Mouse (Mus musculus): ENCODE data around the gene Ston1.

Gene Ston1

DNA sequence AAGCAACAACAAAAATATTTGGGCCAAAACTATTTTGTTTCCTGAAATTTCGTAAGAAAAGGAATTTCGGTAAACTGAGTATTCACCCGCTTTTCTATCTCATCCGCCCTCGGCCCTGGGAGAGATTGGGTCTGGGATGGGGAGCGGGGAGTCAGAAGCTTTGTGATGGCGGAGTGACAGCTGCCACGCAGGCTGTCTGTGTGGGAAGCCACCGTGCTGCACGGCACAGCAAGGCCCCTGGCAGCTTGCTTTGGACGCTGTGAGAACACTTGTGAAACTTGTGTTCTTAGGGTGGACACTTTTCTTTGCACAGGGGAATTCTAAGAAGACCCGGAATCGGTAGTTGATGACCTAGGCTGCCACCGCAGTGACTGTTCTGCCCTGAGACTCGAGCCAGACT, 10.1 kb upstream of the Ston1 start:
- no peak for DNase-seq (ENCODE audit: low spot score in 2 of 2)

DNA sequence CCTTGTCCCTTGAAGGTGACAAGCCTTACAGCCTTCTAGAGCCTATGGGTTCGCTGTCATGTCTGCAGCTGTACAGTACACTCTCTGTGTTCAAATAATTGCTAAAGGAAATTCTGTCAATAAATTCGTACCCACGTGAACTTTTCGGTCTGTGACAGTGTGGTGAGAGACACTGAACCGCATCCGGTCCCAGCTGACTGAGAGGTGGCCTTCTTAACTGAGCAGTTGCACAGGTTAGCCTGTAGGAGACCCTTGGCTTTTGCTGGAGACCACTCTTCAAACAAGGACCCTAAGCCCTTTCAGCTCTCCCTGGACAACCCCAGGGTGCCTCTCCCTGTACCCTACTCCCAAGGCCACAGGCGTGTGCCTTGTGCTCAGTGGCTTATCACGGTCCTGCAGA, 9.3 kb upstream of the Ston1 start:
- no peak for DNase-seq (ENCODE audit: low spot score in 2 of 2)

DNA sequence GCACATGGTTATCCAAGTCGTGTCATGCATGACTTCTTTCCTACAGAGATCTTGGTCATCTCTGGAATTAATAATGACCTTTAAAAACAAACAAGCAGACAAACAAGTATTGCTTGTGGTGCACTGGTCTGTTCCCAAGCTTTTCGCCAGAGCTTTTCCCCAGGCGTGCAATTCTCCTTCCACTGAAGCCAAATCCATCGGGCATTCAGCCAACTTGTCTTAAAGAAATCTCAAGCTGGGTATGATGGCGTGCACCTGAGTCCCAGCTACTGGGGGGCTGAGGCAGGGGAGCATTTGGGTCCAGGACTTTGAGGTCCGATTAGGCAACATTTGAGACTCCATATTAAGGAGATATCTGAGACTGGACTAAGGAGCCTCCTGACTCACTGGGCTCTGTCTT, 7.2 kb upstream of the Ston1 start:
- no peak for DNase-seq (ENCODE audit: low spot score in 2 of 2)

DNA sequence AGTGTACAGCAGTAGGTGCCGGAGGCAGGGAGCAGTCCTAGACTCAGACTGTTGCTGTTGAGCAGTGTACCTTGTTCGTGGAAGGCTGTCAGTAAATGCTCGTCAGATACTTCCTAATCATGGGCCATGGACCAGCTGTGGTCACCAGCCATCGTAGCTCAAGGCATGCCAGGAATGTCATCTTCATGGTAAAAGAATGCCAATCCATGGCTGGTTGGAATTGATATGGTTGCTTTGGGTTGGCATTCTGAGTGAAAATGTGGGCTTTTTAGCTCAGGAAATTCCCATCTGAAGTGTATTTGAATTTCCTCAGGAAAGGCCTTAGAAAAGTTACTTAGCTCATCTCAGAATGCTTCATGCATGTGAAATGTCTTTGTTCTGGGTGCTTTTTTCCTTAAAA, 2.4 kb upstream of the Ston1 start:
- DNase-seq (ENCODE audit: low spot score in 2 of 2), result no peak

DNA sequence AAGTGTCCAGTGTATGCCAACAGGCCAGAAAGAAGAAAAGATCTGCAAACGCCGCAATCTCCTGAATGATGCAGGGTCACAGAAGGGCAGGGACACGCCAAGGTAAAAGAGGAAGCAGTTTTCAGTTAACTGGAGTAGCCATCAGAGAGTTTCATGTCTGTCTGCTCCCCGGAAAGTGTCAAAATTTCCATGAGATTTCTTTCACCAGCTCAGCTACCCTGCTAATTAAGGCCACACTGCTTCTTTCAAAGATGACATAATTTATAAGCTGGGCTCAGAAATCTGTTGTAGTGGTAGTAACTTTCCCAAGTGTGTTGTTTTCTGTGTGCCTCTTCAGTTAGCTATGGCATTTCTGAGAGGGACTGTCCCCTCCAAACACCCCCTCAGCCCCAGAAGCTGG, 1.4 kb upstream of the Ston1 start:
- no peak for DNase-seq (ENCODE audit: low spot score in 2 of 2)

DNA sequence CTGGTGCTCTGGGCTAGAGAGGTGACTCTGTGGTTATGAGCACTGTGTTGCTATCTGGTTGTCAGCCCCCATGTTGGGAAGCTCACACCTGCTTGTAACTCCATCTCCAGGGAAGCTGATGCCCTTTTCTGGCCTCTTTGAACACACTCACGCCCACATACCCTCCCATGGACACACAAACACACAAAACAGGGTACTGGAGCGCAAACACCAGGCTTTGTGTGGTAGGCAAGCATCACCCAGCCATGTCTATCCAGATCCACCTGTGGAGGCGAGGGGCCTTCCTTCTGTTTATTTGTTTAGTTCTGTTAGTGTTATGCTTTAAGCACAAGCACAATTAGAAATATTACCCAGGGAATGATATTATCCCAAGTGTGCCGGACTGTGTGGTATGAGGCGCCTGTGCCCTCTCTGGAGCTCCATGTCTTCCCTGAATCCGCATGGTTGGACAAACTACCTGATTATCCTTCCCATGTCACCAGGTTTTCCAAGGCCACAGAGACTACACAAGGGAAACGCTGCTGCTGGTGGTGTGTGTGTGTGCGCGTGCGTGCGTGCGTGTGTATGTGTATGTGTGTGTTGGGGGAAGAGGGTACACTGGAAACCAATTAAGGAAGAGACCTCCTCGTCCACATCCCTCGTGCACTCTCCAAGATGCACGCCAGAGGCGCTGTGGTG, 801 bp upstream of the Ston1 start:
- peak in 1 of 2 experiments; percentile 5 for DNase-seq (ENCODE audit: low spot score in 2 of 2)

DNA sequence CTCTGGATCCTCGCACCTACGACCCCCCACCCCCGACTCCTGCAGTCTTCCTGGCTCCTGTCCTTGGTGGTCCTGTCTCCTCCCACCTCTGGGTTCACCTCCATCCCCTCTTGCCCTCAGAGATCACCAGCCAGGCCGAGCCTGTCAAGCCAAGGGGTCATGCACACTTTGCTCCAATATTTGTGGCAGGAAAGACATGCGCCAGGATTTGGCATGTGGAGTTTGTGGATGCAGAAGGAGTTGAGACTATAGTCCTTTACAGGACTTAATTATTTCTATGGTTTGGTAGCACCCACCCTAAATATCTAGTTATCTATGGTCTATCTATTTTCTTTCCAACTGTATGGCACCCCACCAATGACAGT, 554 bp downstream of the Ston1 start:
- no peak for DNase-seq (ENCODE audit: low spot score in 2 of 2)

DNA sequence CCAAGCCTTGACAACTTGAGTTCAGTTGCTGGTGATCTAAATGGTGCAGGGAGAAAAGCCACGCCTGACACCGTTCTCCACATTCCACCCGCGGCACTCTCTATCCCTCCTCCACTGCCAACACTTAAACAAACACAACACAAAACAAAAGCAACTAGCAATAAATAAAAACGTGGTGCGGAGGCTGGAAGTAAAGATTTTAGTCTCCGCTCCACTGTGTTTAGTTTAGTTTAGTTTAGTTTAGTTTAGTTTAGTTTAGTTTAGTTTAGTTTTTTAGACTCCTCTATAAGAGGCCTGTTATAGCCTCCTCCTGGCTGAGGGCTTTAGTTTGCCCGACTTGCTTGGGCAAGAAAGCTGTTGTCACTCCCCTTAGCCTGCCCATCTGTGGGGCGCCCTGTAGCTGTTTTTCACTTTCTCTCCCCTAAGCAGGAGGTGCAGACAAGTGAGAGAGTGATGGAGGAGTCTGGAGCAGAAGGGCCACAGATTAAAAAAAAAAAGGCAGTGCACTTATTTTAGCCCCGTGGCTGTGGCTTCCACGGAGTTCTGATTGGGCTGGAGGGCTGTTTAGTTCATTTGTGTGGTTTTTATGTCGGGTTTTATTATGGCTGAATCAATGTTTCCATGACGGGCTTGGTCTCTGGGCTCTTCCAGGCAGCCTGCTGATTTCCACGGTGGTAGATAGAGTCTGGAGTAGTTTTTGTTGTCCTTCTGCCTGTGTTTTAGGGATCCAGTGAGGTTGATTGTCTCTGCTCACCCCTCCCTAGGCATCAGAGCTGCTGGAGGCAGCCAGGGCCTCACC, 1.3 kb downstream of the Ston1 start:
- DNase-seq (ENCODE audit: low spot score in 2 of 2), result peak in 1 of 2 experiments; percentile 8

DNA sequence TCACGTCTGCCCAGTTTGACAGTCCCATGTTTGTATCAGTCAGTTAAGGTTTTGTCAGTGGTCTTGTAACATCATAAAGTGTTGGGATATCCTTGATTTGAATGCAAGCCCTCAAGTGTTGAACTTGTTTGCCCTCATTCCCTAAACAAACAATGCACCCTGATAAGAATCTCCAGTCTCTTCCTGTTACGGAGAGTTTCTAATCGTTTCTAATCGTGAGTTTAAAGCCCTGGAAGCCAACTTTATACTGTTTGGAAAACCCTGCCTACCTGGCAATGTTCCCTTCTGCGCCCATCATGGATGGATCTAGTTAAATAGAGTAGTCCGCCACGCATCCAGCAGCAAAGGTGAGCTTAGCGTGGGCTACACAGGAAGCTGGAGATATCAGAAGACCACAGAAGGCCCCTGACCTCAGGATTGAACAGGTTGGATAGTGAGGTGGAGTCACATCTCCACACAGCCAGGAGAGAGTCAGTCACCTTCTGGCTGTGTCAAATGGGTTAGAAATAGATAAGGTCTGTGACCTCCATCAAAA, 3.1 kb downstream of the Ston1 start:
- DNase-seq (ENCODE audit: low spot score in 2 of 2), result peak; percentile 30 to 43

DNA sequence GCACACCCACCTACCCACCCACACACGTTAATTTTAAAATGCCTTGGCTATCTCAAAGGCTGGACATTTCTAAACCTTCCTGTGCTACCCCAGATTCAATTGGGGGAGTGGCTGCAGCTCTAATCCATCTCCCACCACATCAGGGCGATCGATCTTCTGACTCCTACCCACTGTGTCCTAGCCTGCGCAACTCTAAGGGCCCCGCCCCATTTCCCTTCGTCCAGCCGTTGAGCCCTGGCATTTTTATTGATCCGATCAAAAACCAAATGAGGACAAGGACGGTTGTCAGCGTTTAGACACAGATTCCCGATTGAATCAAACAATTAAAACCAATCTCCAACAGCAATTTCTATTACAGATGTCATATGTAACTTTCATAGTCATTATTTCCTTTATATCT, 6.5 kb downstream of the Ston1 start:
- DNase-seq (ENCODE audit: low spot score in 2 of 2), result no peak

DNA sequence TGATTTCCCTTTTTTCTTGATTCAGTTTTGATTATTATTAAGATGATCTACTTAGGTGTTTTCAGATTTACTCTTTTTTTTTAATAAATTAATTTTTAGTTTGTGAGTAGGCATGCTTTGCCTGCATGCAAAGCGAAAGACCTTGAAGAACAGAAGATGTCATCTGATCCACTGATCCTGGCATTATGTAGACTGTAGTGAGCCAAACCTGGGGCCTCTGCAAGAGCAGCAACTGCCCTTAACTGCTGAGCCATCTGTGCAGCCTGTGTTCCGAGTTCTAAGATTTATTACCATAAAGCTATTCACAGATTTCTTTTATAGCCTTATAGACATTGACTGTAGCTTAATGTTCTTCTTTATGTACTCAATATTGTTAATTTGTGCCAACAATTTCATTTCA, 8.6 kb downstream of the Ston1 start:
- DNase-seq (ENCODE audit: low spot score in 2 of 2), result no peak

DNA sequence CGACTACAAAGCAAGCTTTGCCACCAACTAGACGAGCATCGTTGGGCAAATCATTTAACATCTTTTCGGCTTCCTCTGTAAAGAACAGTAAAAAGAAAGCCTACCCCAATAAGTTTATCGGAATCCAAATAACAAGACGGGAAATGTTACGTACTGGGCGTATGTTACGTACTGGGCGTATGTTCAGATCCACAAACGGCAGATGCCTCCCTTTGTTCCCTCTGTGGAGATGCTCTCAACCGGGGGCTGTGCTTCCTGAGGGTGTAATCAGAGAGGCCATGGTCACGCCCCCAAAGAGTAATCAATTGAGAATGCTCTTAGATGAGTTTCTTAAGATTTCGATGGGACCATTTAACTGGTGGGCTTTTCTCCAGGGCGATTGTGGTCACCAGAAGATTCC, 11.9 kb downstream of the Ston1 start:
- DNase-seq (ENCODE audit: low spot score in 2 of 2), result no peak

DNA sequence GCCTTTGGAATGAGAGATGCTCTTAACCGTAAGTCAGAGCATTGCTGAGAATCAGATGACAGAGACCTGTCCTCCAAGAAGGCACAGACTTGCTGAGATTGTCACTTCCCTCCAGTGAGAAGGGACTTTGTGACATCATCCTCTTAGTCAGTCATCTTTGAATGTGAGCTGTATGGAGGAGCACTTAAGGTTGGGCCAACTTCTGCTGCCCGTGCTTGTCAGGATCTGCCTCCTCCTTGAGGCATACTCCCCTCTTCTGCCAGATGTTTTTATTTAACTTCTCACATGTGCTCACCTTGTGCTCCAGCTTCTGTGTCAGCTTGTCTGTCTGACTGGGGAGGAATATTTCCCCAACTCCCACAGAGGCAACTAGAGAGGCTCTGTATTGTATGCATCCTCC, 13.6 kb downstream of the Ston1 start:
- DNase-seq (ENCODE audit: low spot score in 2 of 2), result no peak

DNA sequence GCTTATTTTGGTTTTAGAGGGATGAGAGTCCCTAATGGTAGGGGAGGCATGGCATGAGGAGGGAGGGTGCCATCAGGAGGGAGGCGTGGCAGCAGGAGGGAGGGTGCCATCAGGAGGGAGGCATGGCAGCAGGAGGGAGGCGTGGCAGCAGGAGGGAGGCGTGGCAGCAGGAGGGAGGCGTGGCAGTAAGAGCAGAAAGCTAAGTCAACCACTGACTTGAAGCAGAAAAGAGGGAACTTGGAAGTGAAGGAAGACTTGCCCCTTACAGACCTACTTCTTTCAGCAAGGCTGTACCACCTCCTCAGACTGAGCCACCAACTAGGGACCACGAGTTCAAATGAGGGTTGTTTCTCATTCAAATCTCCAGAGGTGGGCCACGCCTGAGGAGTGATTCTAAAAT, 15.7 kb downstream of the Ston1 start:
- DNase-seq (ENCODE audit: low spot score in 2 of 2), result no peak

DNA sequence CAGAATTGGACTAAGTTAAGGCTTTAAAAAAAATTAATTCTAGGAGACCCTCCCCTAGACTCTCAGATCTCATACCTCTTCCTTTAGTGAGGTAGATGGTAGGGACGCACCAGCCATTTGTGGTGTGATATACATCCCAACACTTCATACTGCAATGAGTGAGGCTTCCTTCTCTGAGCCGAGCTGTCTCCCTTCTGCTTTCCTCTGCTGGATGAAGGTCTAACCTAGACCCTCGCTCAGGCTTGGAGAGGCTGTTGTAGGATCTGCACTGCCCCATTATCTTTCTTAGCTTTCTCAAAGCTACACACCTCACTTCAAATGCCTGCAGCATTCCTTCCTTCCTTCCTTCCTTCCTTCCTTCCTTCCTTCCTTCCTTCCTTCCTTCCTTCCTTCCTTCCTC, 16.2 kb downstream of the Ston1 start:
- DNase-seq (ENCODE audit: low spot score in 2 of 2), result no peak

DNA sequence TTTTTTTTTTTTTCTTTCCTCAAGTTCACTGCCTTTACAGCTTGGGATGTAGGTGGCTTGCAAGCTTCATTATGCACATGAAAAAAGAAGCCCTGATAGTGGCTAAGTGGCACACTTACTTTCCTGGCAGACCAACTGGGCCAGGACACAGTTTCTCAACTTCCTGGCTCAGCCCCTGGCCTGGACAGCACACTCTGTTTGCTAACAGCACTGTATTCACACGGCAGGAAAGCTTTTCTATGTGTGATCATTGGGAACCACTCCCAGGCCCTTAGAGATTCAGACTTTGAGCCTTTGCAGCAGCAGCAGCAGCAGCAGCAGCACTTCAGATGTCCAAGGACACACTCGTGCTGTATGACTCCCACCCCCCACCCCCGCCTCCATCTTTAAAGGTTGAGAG, 16.8 kb downstream of the Ston1 start:
- DNase-seq (ENCODE audit: low spot score in 2 of 2), result peak in 1 of 2 experiments; percentile 39

DNA sequence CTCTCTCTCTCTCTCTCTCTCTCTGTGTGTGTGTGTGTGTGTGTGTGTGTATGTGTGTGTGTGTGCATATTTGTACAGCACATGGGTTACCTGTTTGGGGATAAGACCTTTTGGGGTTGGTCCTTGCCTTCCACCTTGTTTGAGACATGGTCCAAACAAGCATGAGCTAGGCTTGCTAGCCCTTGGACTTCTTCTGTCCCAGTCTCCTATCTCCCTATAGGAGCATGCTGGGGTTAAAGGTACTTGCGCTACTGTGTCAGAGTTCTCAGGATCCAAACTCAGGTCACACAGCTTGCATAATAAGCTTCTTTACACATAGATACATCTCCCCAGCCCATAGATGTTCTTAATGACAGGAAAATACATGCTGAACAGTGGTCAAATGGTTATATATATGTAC, 17.2 kb downstream of the Ston1 start:
- DNase-seq (ENCODE audit: low spot score in 2 of 2), result no peak

DNA sequence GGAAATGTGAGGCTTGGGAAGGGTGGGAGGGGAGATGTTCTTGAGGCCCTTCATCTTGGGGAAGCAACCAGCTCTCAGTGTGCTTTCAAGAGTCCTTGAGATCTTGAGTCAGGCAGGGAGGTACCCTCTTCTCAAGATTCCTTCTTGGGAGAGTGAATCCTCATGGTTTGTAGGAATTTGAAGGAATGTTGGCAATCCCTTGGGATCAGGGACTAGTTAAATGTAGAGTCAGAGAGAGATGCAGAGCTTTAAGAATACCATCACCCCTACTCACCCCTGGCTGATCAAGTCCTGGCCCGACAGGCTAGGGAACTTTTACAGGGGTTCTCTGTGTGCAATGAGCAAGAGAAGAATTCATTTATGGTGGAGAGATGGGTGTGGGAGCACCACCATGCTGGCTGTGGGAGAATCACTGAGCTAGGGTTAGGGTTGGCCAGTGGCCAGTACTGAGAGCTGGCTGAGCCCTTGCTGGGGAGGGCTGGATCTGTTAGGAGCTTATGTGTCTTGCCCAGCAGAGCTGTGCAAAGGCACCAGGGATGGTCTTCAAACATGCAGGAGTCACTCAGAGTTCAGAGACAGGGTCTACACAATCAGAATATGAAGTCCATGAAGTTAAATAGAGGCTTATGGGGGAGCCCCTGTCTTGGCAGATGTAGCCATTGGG, 18.1 kb downstream of the Ston1 start:
- no peak for DNase-seq (ENCODE audit: low spot score in 2 of 2)

DNA sequence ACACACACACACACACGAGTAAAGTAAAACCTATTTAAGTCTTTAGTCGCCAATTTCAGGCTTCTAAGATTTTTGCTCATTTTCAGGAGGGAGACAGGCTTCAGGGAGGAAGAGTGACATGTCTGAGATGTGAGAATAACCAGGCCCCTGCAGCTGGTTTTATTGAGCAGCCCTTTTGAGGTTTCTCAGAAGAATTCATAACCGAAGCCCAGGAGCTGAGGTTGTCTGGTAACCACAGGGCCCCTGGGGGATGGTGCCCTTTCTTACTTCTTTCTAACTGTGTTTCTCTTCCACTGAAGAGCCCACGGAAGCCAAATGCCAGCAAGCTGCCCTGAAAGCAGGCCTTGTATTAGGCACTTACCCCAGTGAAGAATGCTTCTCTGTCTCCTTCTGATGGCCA, 23.5 kb downstream of the Ston1 start:
- DNase-seq (ENCODE audit: low spot score in 2 of 2), result no peak

DNA sequence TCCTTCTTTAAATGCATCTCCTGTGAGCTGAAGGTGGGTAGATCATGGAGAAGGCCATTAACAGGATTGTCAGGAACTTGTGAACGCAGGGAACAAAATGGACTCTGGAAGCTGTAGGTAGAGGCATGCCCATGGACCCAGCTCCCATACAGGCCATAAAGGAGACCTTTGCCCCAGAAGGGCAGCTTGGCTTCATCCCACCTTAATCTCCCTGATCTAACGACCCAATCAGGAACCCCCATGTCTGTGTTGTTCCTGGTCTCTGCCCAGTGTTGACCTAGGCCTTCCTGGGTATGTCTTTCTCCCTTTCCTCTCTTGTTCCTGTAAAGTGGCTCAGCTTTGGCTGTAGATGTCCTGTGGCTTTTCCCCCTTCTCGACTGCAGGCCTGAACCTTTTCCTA, 23.9 kb downstream of the Ston1 start:
- no peak for DNase-seq (ENCODE audit: low spot score in 2 of 2)

DNA sequence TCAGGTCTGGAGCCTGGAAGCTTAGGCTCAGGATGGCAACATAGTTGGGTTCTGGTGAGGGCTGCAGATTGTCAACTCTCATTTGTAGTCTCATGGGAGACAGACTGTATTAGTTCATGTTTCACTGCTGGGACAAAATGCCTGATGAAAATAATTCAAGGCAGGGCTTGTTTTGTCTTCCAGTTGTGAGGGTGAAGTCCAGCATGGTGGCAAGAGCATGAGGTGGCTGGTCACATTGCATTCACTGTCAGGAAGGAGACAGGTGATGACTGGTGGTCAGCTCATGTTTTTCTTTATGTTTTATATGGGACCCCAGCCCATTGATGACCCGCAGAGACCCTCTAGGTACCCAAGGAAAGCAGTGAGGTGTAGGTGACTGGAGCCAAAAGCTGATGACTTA, 25.2 kb downstream of the Ston1 start:
- no peak for DNase-seq (ENCODE audit: low spot score in 2 of 2)

DNA sequence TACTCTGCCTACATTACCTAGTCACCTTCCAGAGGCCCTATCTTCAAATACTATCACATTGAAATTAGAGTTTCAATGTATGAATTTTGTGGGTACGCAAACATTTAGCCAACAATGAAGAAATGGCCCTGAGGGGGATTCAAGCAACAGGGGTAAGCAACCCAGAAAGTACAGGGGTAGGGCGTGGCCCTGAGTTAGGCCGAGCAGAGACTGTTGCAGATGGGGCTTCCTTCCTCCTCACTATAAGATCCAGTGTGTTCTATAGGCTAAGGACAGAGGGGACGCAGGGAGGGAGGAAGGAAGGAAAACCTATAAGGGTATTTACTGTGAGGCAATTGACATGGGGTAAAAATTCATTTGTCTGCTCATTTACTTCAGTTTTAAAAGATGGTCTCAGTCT, 26.9 kb downstream of the Ston1 start:
- no peak for DNase-seq (ENCODE audit: low spot score in 2 of 2)

DNA sequence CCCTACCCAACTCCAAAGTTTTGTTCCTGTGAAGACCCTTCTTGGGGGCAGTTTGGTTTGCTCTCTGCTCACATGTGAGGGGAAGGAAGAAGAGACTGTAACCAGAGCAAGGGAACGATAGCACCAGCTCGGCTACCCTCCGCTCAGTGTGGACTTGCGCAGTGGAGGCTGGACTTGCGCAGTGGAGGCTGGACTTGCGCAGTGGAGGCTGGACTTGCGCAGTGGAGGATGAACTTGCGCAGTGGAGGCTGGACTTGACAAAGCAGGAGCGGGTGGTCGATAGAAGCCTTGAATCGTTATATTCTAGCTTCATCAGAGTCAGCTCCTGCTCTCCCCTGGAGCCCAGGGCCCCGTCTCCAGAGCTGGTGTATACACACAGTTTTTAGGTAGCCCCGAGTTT, 27.9 kb downstream of the Ston1 start:
- DNase-seq (ENCODE audit: low spot score in 2 of 2), result no peak

Measured in heart, adult 9 months (tissue).